Mouse (Mus musculus): ENCODE measurements around the gene Fetub. TPM values are rescaled to one million over a fixed set of nuclear protein-coding genes. Genes with fewer than 3 reads are reported as not detected.

The Fetub gene
- polyA plus RNA-seq, 1 experiment from 2014 or later = not detected

- no peak overlapping the region for H3K4me2 ChIP-seq
- H3K4me3 ChIP-seq = no peak overlapping the region
- no peaks in the 10 kb centered on the region for H3K36me3 ChIP-seq
- no peak overlapping the region for H3K9ac ChIP-seq
- H3K9me3 ChIP-seq = no peaks in the 10 kb centered on the region
- ATAC-seq (ENCODE audit: low FRiP score) = no peak
- H3K27ac ChIP-seq = no peak overlapping the region
- H3K4me1 ChIP-seq (replicated peaks) = no peaks in the 10 kb centered on the region
- 50% methylated on average over 4 of the region's 4 CpGs for WGBS
- H3K27me3 ChIP-seq = no peaks in the 10 kb centered on the region
Measured at GRCm38 (mm10) chr16:22888835-22889234, 29.3 kb upstream of the Fetub start.

DNA sequence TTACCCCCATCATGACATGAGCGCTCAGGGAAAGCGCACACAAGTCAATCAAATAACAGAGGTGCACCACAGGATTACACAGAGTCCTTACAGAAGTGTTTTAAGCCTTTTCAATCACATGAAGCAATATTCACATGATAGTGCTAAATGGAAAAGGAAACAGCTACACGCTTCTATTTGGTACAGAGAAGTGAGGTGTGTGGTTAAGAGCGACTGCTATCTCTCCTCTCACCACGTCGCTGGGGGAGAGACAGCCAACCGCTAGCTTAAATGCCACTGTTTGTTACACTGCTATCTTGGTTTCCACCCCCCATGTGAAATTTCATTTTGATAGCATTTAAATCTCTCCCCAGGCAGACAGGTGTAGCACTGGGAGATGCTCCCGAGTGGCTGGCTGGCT lies 28.4 kb upstream of the Fetub start:
- ATAC-seq (ENCODE audit: low FRiP score) = no peak
- Histone ChIP-seq H3K4me2 (no peak overlapping the region), H3K4me1 (replicated peaks) (no peaks in the 10 kb centered on the region), H3K9me3 (no peaks in the 10 kb centered on the region), H3K9ac (no peak overlapping the region), H3K27ac (no peak overlapping the region), H3K27me3 (no peaks in the 10 kb centered on the region), H3K4me3 (no peak overlapping the region), H3K36me3 (no peaks in the 10 kb centered on the region)
- 95% methylated on average over 8 of the region's 8 CpGs for WGBS

DNA sequence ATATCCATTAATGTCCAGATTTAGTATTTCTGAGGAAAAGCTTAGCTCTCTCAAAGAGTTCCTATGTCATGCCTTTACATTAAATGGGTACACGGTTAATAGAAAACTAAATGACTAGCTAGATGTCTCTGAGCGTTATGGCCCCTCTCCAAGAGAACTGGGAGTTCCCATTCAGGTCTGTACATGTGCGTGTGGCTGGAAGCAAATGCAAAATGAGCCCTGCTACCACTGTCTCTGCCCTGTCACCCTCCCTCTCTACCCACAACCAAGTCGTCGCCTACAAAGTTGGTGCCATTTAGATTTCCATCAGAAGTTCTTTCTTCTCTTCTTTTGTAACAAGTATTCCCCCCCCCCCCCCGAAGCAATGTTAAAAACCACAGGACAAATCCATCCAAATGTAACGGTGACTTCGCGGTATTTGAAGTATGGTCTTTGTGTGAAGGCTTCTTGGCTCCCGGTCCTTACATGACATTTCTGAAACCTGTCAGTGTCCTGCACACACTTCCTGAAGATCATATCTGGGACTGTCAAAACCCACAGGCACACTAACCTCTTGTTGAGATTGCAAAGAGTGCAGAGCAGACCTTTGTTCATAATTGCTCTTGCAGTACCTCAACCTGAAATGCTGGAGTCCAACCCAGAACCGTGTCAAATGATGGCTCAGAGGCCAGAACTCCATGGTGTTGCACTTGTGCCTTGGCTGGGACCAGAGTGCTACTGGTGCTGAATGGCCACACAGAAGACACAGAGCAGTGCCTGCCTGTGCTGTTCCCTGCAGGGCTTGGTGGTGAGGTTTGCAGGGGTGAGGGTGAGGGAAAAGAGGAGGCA lies 27.2 kb upstream of the Fetub start, which contains the start of gene Ahsg:
Ahsg (plus strand) TSS at position 595 of the 828 bp plus-strand sequence.
- no peaks in the 10 kb centered on the region for H3K9me3 ChIP-seq
- 83% methylated on average over 11 of the region's 11 CpGs for WGBS
- H3K27ac ChIP-seq = no peak within 1 kb of the TSS
- H3K4me3 ChIP-seq = no peak within 1 kb of the TSS
- ATAC-seq (ENCODE audit: low FRiP score) = no peak
- H3K27me3 ChIP-seq = no peaks in the 10 kb centered on the region
- no peak within 1 kb of the TSS for H3K9ac ChIP-seq
- H3K36me3 ChIP-seq = no peaks in the 10 kb centered on the region
- no peaks in the 10 kb centered on the region for H3K4me1 ChIP-seq (replicated peaks)
- no peak within 1 kb of the TSS for H3K4me2 ChIP-seq

GRCm38 (mm10) chr16:22891733-22892154 lies 26.4 kb upstream of the Fetub start:
- H3K9me3 ChIP-seq = no peaks in the 10 kb centered on the region
- ATAC-seq (ENCODE audit: low FRiP score) = no peak
- no peak overlapping the region for H3K4me3 ChIP-seq
- H3K9ac ChIP-seq = no peak overlapping the region
- no peak overlapping the region for H3K4me2 ChIP-seq
- H3K36me3 ChIP-seq = no peaks in the 10 kb centered on the region
- no peak overlapping the region for H3K27ac ChIP-seq
- WGBS = 92% methylated on average over 8 of the region's 8 CpGs
- no peaks in the 10 kb centered on the region for H3K4me1 ChIP-seq (replicated peaks)
- H3K27me3 ChIP-seq = no peaks in the 10 kb centered on the region

DNA sequence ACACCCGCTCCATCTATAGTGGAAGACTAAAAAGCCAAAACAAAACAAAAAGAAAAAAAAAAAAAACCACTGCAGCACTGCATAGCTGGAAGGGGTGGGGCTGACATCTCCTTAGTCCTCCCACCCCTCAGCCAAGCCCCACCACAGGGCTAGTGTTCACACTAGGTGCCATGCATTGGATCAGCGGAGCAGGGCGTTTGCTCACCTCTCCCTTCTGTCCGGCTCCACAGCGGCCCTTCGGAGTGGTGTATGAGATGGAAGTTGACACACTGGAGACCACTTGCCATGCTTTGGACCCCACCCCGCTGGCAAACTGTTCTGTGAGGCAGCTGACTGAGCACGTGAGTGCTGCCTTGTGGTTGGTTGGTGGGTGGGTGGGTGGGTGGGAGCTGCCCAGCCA lies 24.0 kb upstream of the Fetub start:
- H3K9me3 ChIP-seq = no peaks in the 10 kb centered on the region
- no peak overlapping the region for H3K9ac ChIP-seq
- ATAC-seq (ENCODE audit: low FRiP score) = no peak
- no peaks in the 10 kb centered on the region for H3K27me3 ChIP-seq
- no peak overlapping the region for H3K27ac ChIP-seq
- WGBS = 85% methylated on average over 7 of the region's 8 CpGs
- no peak overlapping the region for H3K4me3 ChIP-seq
- no peaks in the 10 kb centered on the region for H3K36me3 ChIP-seq
- no peak overlapping the region for H3K4me2 ChIP-seq
- H3K4me1 ChIP-seq (replicated peaks) = no peaks in the 10 kb centered on the region

- Histone ChIP-seq H3K9ac (no peak overlapping the region), H3K36me3 (no peaks in the 10 kb centered on the region), H3K4me3 (no peak overlapping the region), H3K27ac (no peak overlapping the region), H3K4me2 (no peak overlapping the region), H3K27me3 (no peaks in the 10 kb centered on the region), H3K4me1 (replicated peaks) (0 out of 2 replicates have a peak, but pooled peaks cover 2% of the 10 kb centered on the region), H3K9me3 (no peaks in the 10 kb centered on the region)
- 62% methylated on average over 2 of the region's 2 CpGs for WGBS
- no peak for ATAC-seq (ENCODE audit: low FRiP score)
Measured at GRCm38 (mm10) chr16:22896618-22897017, 21.5 kb upstream of the Fetub start.

- Histone ChIP-seq H3K4me2 (no peak overlapping the region), H3K9ac (no peak overlapping the region)
- WGBS = 50% methylated on average over 5 of the region's 5 CpGs
Measured at GRCm38 (mm10) chr16:22899346-22899745, 18.8 kb upstream of the Fetub start.

GRCm38 (mm10) chr16:22899866-22900570 lies 18.1 kb upstream of the Fetub start:
- no peak for ATAC-seq (ENCODE audit: low FRiP score)
- no peak overlapping the region for H3K4me3 ChIP-seq
- WGBS = 87% methylated on average over 10 of the region's 10 CpGs
- no peak overlapping the region for H3K4me2 ChIP-seq
- no peaks in the 10 kb centered on the region for H3K9me3 ChIP-seq
- 0 out of 2 replicates have a peak, but pooled peaks cover 2% of the 10 kb centered on the region for H3K4me1 ChIP-seq (replicated peaks)
- H3K27me3 ChIP-seq = no peaks in the 10 kb centered on the region
- no peak overlapping the region for H3K9ac ChIP-seq
- H3K27ac ChIP-seq = no peak overlapping the region
- no peaks in the 10 kb centered on the region for H3K36me3 ChIP-seq

More at GRCm38 (mm10) chr16:22899346-22899745, 18.8 kb upstream of the Fetub start:
- Histone ChIP-seq H3K9me3 (no peaks in the 10 kb centered on the region), H3K4me3 (no peak overlapping the region), H3K27me3 (no peaks in the 10 kb centered on the region), H3K4me1 (replicated peaks) (0 out of 2 replicates have a peak, but pooled peaks cover 2% of the 10 kb centered on the region), H3K36me3 (no peaks in the 10 kb centered on the region), H3K27ac (no peak overlapping the region)
- ATAC-seq (ENCODE audit: low FRiP score) = no peak

DNA sequence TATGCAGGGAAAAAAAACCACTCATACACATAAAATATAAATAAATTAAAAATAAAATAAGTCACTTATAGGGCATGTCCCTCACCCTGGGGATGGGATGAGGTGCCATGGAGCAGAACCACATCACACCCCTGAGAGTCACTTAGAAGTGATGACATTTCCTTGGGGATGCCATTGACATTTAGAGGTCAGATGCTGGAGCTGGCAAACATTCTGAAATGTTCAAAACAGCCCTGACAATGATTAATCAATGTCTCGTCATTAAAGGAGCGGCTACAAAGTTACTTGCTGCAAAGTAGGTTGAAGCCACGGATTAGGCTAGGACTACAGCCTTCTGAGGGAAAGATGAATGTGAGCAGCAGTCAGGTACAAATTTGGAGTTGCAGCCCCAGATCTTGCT lies 16.8 kb upstream of the Fetub start:
- 80% methylated on average over 3 of the region's 3 CpGs for WGBS
- Histone ChIP-seq H3K27ac (no peak overlapping the region), H3K9ac (no peak overlapping the region), H3K4me1 (replicated peaks) (0 out of 2 replicates have a peak, but pooled peaks cover 2% of the 10 kb centered on the region), H3K36me3 (no peaks in the 10 kb centered on the region), H3K9me3 (no peaks in the 10 kb centered on the region), H3K4me2 (no peak overlapping the region), H3K27me3 (no peaks in the 10 kb centered on the region), H3K4me3 (no peak overlapping the region)
- ATAC-seq (ENCODE audit: low FRiP score) = no peak

- no peak overlapping the region for H3K27ac ChIP-seq
- WGBS = 90% methylated on average over 6 of the region's 6 CpGs
- no peak for ATAC-seq (ENCODE audit: low FRiP score)
- no peaks in the 10 kb centered on the region for H3K36me3 ChIP-seq
- no peaks in the 10 kb centered on the region for H3K4me1 ChIP-seq (replicated peaks)
- H3K9ac ChIP-seq = no peak overlapping the region
- H3K27me3 ChIP-seq = no peaks in the 10 kb centered on the region
- H3K9me3 ChIP-seq = no peaks in the 10 kb centered on the region
- no peak overlapping the region for H3K4me3 ChIP-seq
- no peak overlapping the region for H3K4me2 ChIP-seq
Measured at GRCm38 (mm10) chr16:22909290-22909689, 8.8 kb upstream of the Fetub start.

DNA sequence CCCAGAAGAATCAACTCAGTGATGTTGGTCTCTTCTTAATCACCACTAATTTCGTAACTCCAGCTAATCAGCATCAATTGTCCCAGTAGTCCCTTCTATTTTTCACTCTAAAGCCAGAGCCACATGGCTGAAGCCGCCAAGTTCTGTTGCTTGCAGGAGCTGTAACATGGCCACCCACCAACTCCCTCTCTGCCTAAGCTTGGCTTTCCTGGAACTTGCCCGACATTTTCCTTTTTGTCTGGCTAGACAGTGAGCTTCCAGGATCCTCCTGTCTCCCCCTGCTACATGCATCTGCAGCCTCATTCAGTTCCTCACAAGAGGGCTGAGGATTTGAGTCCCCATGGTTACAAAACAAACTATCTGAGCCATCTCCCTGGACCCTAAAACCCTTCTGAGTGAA lies 6.1 kb upstream of the Fetub start:
- no peak overlapping the region for H3K9ac ChIP-seq
- no peak overlapping the region for H3K4me2 ChIP-seq
- H3K27me3 ChIP-seq = no peaks in the 10 kb centered on the region
- H3K4me1 ChIP-seq (replicated peaks) = no peaks in the 10 kb centered on the region
- H3K36me3 ChIP-seq = no peaks in the 10 kb centered on the region
- no peak for ATAC-seq (ENCODE audit: low FRiP score)
- no peak overlapping the region for H3K27ac ChIP-seq
- no peaks in the 10 kb centered on the region for H3K9me3 ChIP-seq
- H3K4me3 ChIP-seq = no peak overlapping the region
- WGBS = 81% methylated on average over 3 of the region's 3 CpGs

- Histone ChIP-seq H3K4me3 (no peak overlapping the region), H3K9ac (no peak overlapping the region), H3K36me3 (no peaks in the 10 kb centered on the region), H3K27ac (no peak overlapping the region), H3K27me3 (no peaks in the 10 kb centered on the region), H3K4me2 (no peak overlapping the region), H3K4me1 (replicated peaks) (no peaks in the 10 kb centered on the region), H3K9me3 (no peaks in the 10 kb centered on the region)
- no peak for ATAC-seq (ENCODE audit: low FRiP score)
- 83% methylated on average over 6 of the region's 6 CpGs for WGBS
Measured at GRCm38 (mm10) chr16:22912886-22913285, 5.2 kb upstream of the Fetub start.
